9 mouse cellular contexts compared by ENCODE assay signal in genomic region chr7:46958853-46959252, GRCm38 (mm10). TPM values are rescaled to one million over a fixed set of nuclear protein-coding genes. Genes with fewer than 3 reads are reported as not detected.
DNase-seq lines count a peak whose midpoint lies in the region; ATAC-seq and TF ChIP-seq lines count a peak whose summit lies in the region.
"Had no signal": no experiment of that assay in that cellular context is flagged by ENCODE, and none has a peak within 500 bp of the region (broad histone marks: within the 10 kb centered on the region; RNA-seq: fewer than 3 reads in every experiment).

No protein-coding gene starts in this region.

- H3K4me2 ChIP-seq in heart, embryonic 14.5 days (ENCODE audit: low read length): peak overlapping the region; percentile 89
- peak overlapping the region; percentile 82 for H3K4me2 ChIP-seq in hindbrain, embryonic 12.5 days (replicated peaks)
- peak overlapping the region; percentile 85 for H3K4me2 ChIP-seq in midbrain, embryonic 14.5 days (ENCODE audit: low read length)

- H3K36me3 ChIP-seq in heart, embryonic 14.5 days (ENCODE audit: control insufficient read depth, insufficient read depth, low read length): peaks cover 19% of the 10 kb centered on the region
- peaks cover 14% of the 10 kb centered on the region for H3K36me3 ChIP-seq in hindbrain, embryonic 12.5 days
- H3K36me3 ChIP-seq in midbrain, embryonic 14.5 days (ENCODE audit: control insufficient read depth, insufficient read depth, low read length): peaks cover 14% of the 10 kb centered on the region

- H3K9ac ChIP-seq in heart, embryonic 14.5 days (ENCODE audit: low read length): peak overlapping the region; percentile 92
- peak overlapping the region; percentile 86 for H3K9ac ChIP-seq in hindbrain, embryonic 12.5 days
- H3K9ac ChIP-seq in midbrain, embryonic 14.5 days (replicated peaks; ENCODE audit: low read length): peak overlapping the region; percentile 79

- no peaks in the 10 kb centered on the region for H3K9me3 ChIP-seq in heart, embryonic 14.5 days (ENCODE audit: control insufficient read depth, low read length)
- no peaks in the 10 kb centered on the region for H3K9me3 ChIP-seq in hindbrain, embryonic 12.5 days (replicated peaks)
- H3K9me3 ChIP-seq in midbrain, embryonic 14.5 days (ENCODE audit: control insufficient read depth, low read length): no peaks in the 10 kb centered on the region

- TF ChIP-seq CTCF in brain, embryonic 14.5 days (IDR thresholded peaks at IDR 0.05; ENCODE audit: borderline replicate concordance, extremely low read depth, insufficient read depth, insufficient read length): no peak

- H3K27ac ChIP-seq in heart, embryonic 14.5 days (replicated peaks in 1 of 2; ENCODE audit: control insufficient read depth in 1 of 2, insufficient read depth in 1 of 2, low read depth in 2 of 2, low read length in 2 of 2): no peak overlapping the region
- H3K27ac ChIP-seq in hindbrain, embryonic 12.5 days: no peak overlapping the region
- no peak overlapping the region for H3K27ac ChIP-seq in midbrain, embryonic 14.5 days (replicated peaks; ENCODE audit: low read depth, low read length)

- H3K4me1 ChIP-seq in heart, embryonic 14.5 days (ENCODE audit: control insufficient read depth in 2 of 2, insufficient read depth in 2 of 2, low read length in 2 of 2): peaks cover 11 to 22% of the 10 kb centered on the region in 2 experiments
- peaks cover 23% of the 10 kb centered on the region for H3K4me1 ChIP-seq in hindbrain, embryonic 12.5 days
- peaks cover 8% of the 10 kb centered on the region; the same call in 1 of the 2 replicates for H3K4me1 ChIP-seq in midbrain, embryonic 14.5 days (ENCODE audit: control insufficient read depth, insufficient read depth, low read length)

- no peaks in the 10 kb centered on the region for H3K27me3 ChIP-seq in heart, embryonic 14.5 days (ENCODE audit: control insufficient read depth, insufficient read depth, low read length)
- peaks cover 10% of the 10 kb centered on the region for H3K27me3 ChIP-seq in hindbrain, embryonic 12.5 days
- H3K27me3 ChIP-seq in midbrain, embryonic 14.5 days (ENCODE audit: control insufficient read depth, insufficient read depth, low read length): no peaks in the 10 kb centered on the region

- 19% methylated on average over 9 of the region's 9 CpGs for WGBS in heart, embryonic 14.5 days
- 25% methylated on average over 9 of the region's 9 CpGs for WGBS in hindbrain, embryonic 12.5 days
- 18% methylated on average over 9 of the region's 9 CpGs for WGBS in midbrain, embryonic 14.5 days

- peak overlapping the region; percentile 78 to 87 for H3K4me3 ChIP-seq in heart, embryonic 14.5 days (ENCODE audit: control insufficient read depth in 1 of 2, insufficient read depth in 1 of 2, low read depth in 1 of 2, low read length in 2 of 2)
- peak overlapping the region; percentile 70 for H3K4me3 ChIP-seq in hindbrain, embryonic 12.5 days
- H3K4me3 ChIP-seq in midbrain, embryonic 14.5 days (replicated peaks; ENCODE audit: low read depth, low read length): peak overlapping the region; percentile 64

- no peak for ATAC-seq in heart, embryonic 14.5 days (ENCODE audit: insufficient number of reproducible peaks, insufficient read depth, low FRiP score, low read depth)
- ATAC-seq in hindbrain, embryonic 12.5 days (ENCODE audit: low FRiP score): 0 out of 2 replicates have a peak, but pooled peaks have one; percentile 37
- no peak for ATAC-seq in midbrain, embryonic 14.5 days (ENCODE audit: low FRiP score, low TSS enrichment)

- intact Hi-C loops in heart, postnatal 25 days (cut with DNase I): loop anchor here (5.0 kb wide), 1 partner anchor 117 kb away; the partner anchor contains the start of gene Ldha

- no peak for TF ChIP-seq POLR2A in brain, embryonic 14.5 days (IDR thresholded peaks at IDR 0.05; ENCODE audit: borderline replicate concordance, extremely low read depth, insufficient read depth, insufficient read length, poor library complexity, severe bottlenecking)

- no peak for DNase-seq in heart, postnatal 25 days (ENCODE audit: low spot score)
- peak; percentile 9 for DNase-seq in brain, embryonic 14.5 days (ENCODE audit: low read depth)
- DNase-seq in midbrain, embryonic 14.5 days: peak; percentile 15
- DNase-seq in embryo, embryonic 11 days: no peak
- no peak for DNase-seq in gastrocnemius, adult 8-10 months (ENCODE audit: low spot score in 2 of 2)
- DNase-seq in left cerebral cortex, adult 11 months (ENCODE audit: low spot score): no peak

RNA-seq across cellular contexts. Expression of gene Uevld, which starts 0.5 kb away (rescaled TPM):
- 9.8 TPM in 2 replicates for polyA plus RNA-seq in heart, embryonic 14.5 days (2014; fragmentation: Nextera tagmentation; extraction: Ambion mirVana)
- total RNA-seq in heart, postnatal 25 days (2021): 10 to 100 TPM in 1 of 2 experiments, 1 to 10 TPM in 1; 8.2 to 10.8 TPM
- 6.5 and 7.5 TPM in 2 replicates for polyA plus RNA-seq in brain, embryonic 14.5 days (2012; rRNA removed)
- polyA plus RNA-seq in hindbrain, embryonic 12.5 days (2016; fragmentation: Nextera tagmentation; extraction: Ambion mirVana): 8.9 and 9.5 TPM in 2 replicates
- 3.9 and 7.1 TPM in 2 replicates for polyA plus RNA-seq in midbrain, embryonic 14.5 days (2014; fragmentation: Nextera tagmentation; extraction: Ambion mirVana)
- 10 to 100 TPM; 10.8 to 18.9 (median 12.1) TPM for total RNA-seq in gastrocnemius, adult 8-10 months (2022)

RNA-seq across cellular contexts. Expression of gene Gm9999, which starts 24.5 kb away (rescaled TPM):
- not detected in 2 replicates for polyA plus RNA-seq in heart, embryonic 14.5 days (2014; fragmentation: Nextera tagmentation; extraction: Ambion mirVana)
- total RNA-seq in heart, postnatal 25 days (2021): not detected
- polyA plus RNA-seq in brain, embryonic 14.5 days (2012; rRNA removed): not detected in 2 replicates
- polyA plus RNA-seq in hindbrain, embryonic 12.5 days (2016; fragmentation: Nextera tagmentation; extraction: Ambion mirVana): not detected in 2 replicates
- not detected in 2 replicates for polyA plus RNA-seq in midbrain, embryonic 14.5 days (2014; fragmentation: Nextera tagmentation; extraction: Ambion mirVana)
- not detected for total RNA-seq in gastrocnemius, adult 8-10 months (2022)
- total RNA-seq: layer of hippocampus, postnatal 14 days had no signal

RNA-seq across cellular contexts. Expression of gene Tsg101, which starts 39.1 kb away (rescaled TPM):
- 179 and 201 TPM in 2 replicates for polyA plus RNA-seq in heart, embryonic 14.5 days (2014; fragmentation: Nextera tagmentation; extraction: Ambion mirVana)
- total RNA-seq in heart, postnatal 25 days (2021): 10 to 100 TPM; 62.1 to 64.8 TPM
- 150 and 162 TPM in 2 replicates for polyA plus RNA-seq in brain, embryonic 14.5 days (2012; rRNA removed)
- polyA plus RNA-seq in hindbrain, embryonic 12.5 days (2016; fragmentation: Nextera tagmentation; extraction: Ambion mirVana): 310 and 346 TPM in 2 replicates
- 417 and 445 TPM in 2 replicates for polyA plus RNA-seq in midbrain, embryonic 14.5 days (2014; fragmentation: Nextera tagmentation; extraction: Ambion mirVana)
- total RNA-seq in gastrocnemius, adult 8-10 months (2022): 10 to 100 TPM; 50.3 to 64.8 (median 57.9) TPM

RNA-seq across cellular contexts. Expression of gene Spty2d1, which starts 49.4 kb away (rescaled TPM):
- polyA plus RNA-seq in heart, embryonic 14.5 days (2014; fragmentation: Nextera tagmentation; extraction: Ambion mirVana): 13.0 and 14.0 TPM in 2 replicates
- total RNA-seq in heart, postnatal 25 days (2021): 1 to 10 TPM; 7.3 to 7.9 TPM
- 5.4 and 6.2 TPM in 2 replicates for polyA plus RNA-seq in brain, embryonic 14.5 days (2012; rRNA removed)
- 14.7 and 16.1 TPM in 2 replicates for polyA plus RNA-seq in hindbrain, embryonic 12.5 days (2016; fragmentation: Nextera tagmentation; extraction: Ambion mirVana)
- polyA plus RNA-seq in midbrain, embryonic 14.5 days (2014; fragmentation: Nextera tagmentation; extraction: Ambion mirVana): 5.8 and 8.9 TPM in 2 replicates
- 1 to 10 TPM; 3.6 to 4.8 (median 4.3) TPM for total RNA-seq in gastrocnemius, adult 8-10 months (2022)

Comparison
In these comparisons a context has a peak if more than half of its experiments do, and no peak if none do; other contexts are left out.
1. DNase-seq: peak in brain, embryonic 14.5 days (single experiment) and midbrain, embryonic 14.5 days (single experiment); none in heart, postnatal 25 days (single experiment), embryo, embryonic 11 days (single experiment), gastrocnemius, adult 8-10 months (0 of 2) and left cerebral cortex, adult 11 months (single experiment).
2. Peak in every context shown above with its lines, with median percentiles within 50 percentile points of each other: H3K4me2 ChIP-seq, H3K4me3 ChIP-seq and H3K9ac ChIP-seq.